Mouse (Mus musculus) CH12.LX (cell line): Measurements from ENCODE around the gene Rbck1.

ENCODE experiments used
- CTCF ChIP-seq, 2 experiments: IDR thresholded peaks in 1 of 2; conservative IDR thresholded peaks in 1 of 2; 2 replicates each; pipeline ENCODE4 v1.5.1; 2011 to 2012; ENCODE audit warnings: low read depth in 2 of 2, low read length in 2 of 2, improper control_type of control experiment in 1 of 2, inconsistent platforms in 1 of 2, mild to moderate bottlenecking in 1 of 2, moderate library complexity in 1 of 2
- MXI1 ChIP-seq: IDR thresholded peaks from 2 replicates; pipeline ENCODE4 v1.6.1; 2011; ENCODE audit warnings: mild to moderate bottlenecking, low read depth, low read length, improper control_type of control experiment
- POLR2AphosphoS2 ChIP-seq: IDR thresholded peaks from 2 replicates; pipeline ENCODE4 v1.6.1; 2011; ENCODE audit warnings: low read depth, low read length, improper control_type of control experiment
- RCOR1 ChIP-seq: conservative IDR thresholded peaks from 2 replicates; pipeline ENCODE4 v1.6.1; 2012; ENCODE audit warnings: low read depth, mild to moderate bottlenecking, inconsistent platforms, low read length, improper control_type of control experiment
- TBP ChIP-seq: conservative IDR thresholded peaks from 2 replicates; pipeline ENCODE4 v1.6.1; 2011; ENCODE audit warnings: low read depth, low read length, improper control_type of control experiment
- ZMIZ1 ChIP-seq: IDR thresholded peaks from 2 replicates; pipeline ENCODE4 v1.6.1; 2012; ENCODE audit warnings: low read depth, mild to moderate bottlenecking, inconsistent platforms, low read length, improper control_type of control experiment

DNA sequence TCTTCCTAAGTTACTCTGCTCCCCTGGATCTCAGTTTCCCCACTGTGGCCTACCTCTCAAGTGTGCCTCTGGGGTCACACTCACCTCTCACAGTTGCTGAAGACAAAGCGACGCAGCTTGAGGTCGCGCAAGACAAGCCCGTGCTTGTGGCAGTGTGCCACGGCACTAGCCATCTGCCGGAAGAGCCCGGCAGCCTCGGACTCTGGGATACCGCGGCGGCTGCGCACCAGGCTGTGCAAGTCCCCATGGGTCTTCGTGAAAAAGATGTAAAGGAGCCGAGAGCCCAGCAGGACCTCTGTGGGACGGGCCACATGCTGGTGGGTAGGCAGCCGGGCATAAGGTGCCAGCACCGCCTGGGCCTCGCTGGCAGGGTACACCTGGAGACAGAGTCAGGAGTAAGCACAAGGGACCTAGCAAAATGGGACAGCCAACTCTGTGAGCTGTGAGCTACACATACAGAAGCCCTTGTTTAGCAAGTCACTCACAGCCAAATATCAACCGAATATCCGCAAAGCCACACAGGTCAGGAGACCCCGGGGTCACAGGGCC, 7.3 kb upstream of the Rbck1 start:
- TF ChIP-seq ZMIZ1 (no peak), TBP (no peak), RCOR1 (no peak), POLR2AphosphoS2 (no peak), MXI1 (no peak), CTCF (conservative IDR thresholded peaks at IDR 0.05 in 1 of 2, IDR thresholded peaks at IDR 0.05 in 1 of 2; ENCODE audit: low read depth in 2 of 2, low read length in 2 of 2) (no peak)
